Mouse (Mus musculus): ENCODE measurements around the gene Gm20795.
"Not testable (repeated sequence)": the region's sequence is repeated elsewhere in the genome, so short reads cannot be mapped to it uniquely, and the experiment has no call there.

Gene Gm20795

GRCm38 (mm10) chrY:40804614-40805013 lies at the start of gene Gm20795:
Gene Gm20795 (plus strand): TSS chrY:40804914.
- DNase-seq = not testable (repeated sequence)

DNA sequence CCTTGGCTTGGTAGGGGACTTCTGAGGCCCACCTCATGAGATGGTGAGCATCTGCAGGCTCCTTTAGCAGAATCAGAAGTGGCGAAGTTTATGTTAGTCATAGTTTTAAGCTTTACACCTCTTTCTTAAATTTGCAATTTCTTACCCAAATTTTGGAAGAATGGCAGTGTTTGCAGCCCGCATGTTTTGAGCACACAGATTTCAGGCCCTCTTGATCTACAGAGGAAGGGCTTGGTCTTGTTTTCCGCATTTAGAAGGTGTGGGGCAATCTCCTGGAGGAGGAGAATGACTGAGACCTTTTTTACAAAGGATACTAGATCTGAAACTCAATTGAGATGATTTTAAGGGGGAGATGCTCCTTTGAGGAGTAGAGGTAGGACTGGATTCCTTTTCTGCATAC lies 29.0 kb upstream of the Gm20795 start, which contains the start of gene Gm21797:
Gm21797 (minus strand) TSS at position 101 of the 400 bp plus-strand sequence.
- DNase-seq = not testable (repeated sequence)
